Mouse (Mus musculus) lung, postnatal 0 days (tissue): ENCODE results near the gene Zbtb32.

Source experiments
- CTCF ChIP-seq: IDR thresholded peaks from 2 replicates; pipeline ENCODE4 v1.5.1; 2016; ENCODE audit warnings: antibody characterized with exemption, mild to moderate bottlenecking
- EP300 ChIP-seq: IDR thresholded peaks from 2 replicates; pipeline ENCODE4 v1.6.1; 2016; ENCODE audit warnings: antibody characterized with exemption, mild to moderate bottlenecking, control low read depth

- TF ChIP-seq EP300 (peak; percentile 4; the same call in 1 of the 2 replicates), CTCF (peak; percentile 23; the same call in 1 of the 2 replicates)
These were observed 46.3 kb downstream of the Zbtb32 start, which contains the start of the genes Hspb6 and Proser3 for GRCm38 (mm10) chr7:30552102-30553020.
